Mouse (Mus musculus) activated CD4-positive, CD25-positive, alpha-beta regulatory T cell (primary cell): ENCODE results near the gene Nos2. TPM values are rescaled to one million over a fixed set of nuclear protein-coding genes. Genes with fewer than 3 reads are reported as not detected.

Experiments
- polyA plus RNA-seq, 2 experiments: library from polyadenylated mRNA; unstranded; fragments of 100-300 nt; shearing (Covaris generic); gene quantifications; one replicate each; pipeline ENCODE4 v1.2.1; 2017

Nos2 gene
- polyA plus RNA-seq: under 1 TPM in 1 of 2 experiments, not detected in 1; 0.10 TPM

GRCm38 (mm10) chr11:78920411-78920939 lies at the start of gene Nos2:
Gene Nos2, plus strand, starts transcription at chr11:78920787.

GRCm38 (mm10) chr11:78984483-78985177 lies 64.0 kb downstream of the Nos2 start, which contains the start of gene Lgals9:
Gene Lgals9, minus strand, starts transcription at chr11:78984946.

Other genes starting within 250 kb of the Nos2 start
- 10 to 100 TPM; 15.2 to 16.4 TPM for gene Nlk, start 223.4 kb upstream of the Nos2 start, polyA plus RNA-seq
- gene Ccnq, start 169.1 kb upstream of the Nos2 start, polyA plus RNA-seq: 10 to 100 TPM; 32.1 to 47.6 TPM
- gene Lyrm9, start 94.2 kb upstream of the Nos2 start, polyA plus RNA-seq: 10 to 100 TPM; 21.1 to 24.2 TPM
- 100 to 1,000 TPM; 307 to 379 TPM for gene Lgals9, start 64.2 kb downstream of the Nos2 start, polyA plus RNA-seq
- 10 to 100 TPM in 1 of 2 experiments, 1 to 10 TPM in 1; 8.8 to 11.6 TPM for gene Ksr1, start 225.6 kb downstream of the Nos2 start, polyA plus RNA-seq